Mouse (Mus musculus) CH12.LX (cell line): ENCODE data around the gene Unc13c. TPM values are rescaled to one million over a fixed set of nuclear protein-coding genes. Genes with fewer than 3 reads are reported as not detected.

Source experiments
- DNase-seq: peaks from one replicate; pipeline ENCODE4 v3.0.0-alpha.2; 2013; ENCODE audit errors: extremely low read depth
- H3K27ac ChIP-seq: 2 replicates; pipeline ENCODE4 v1.5.1; 2012; ENCODE audit warnings: low read depth, mild to moderate bottlenecking, control low read depth, moderate library complexity; ENCODE audit not compliant: insufficient read depth
- H3K27me3 ChIP-seq: replicated peaks from 2 replicates; pipeline ENCODE3; 2012; ENCODE audit warnings: inconsistent platforms
- H3K36me3 ChIP-seq, 2 experiments: replicated peaks in 1 of 2; 2 replicates each; pipeline versions ENCODE3 to v1.6.1; 2012; ENCODE audit warnings: inconsistent platforms in 1 of 2, low read length in 1 of 2, mild to moderate bottlenecking in 1 of 2, mixed read lengths in 1 of 2, moderate library complexity in 1 of 2; ENCODE audit not compliant: control insufficient read depth in 1 of 2, insufficient read depth in 1 of 2
- H3K4me1 ChIP-seq, 2 experiments: 2 replicates each; pipeline ENCODE4 v1.6.1; 2012; ENCODE audit warnings: inconsistent platforms in 1 of 2, moderate library complexity in 1 of 2; ENCODE audit not compliant: insufficient read depth in 2 of 2, control insufficient read depth in 1 of 2
- H3K4me2 ChIP-seq: 2 replicates; pipeline ENCODE4 v1.6.1; 2012; ENCODE audit warnings: low read depth, mild to moderate bottlenecking, control low read depth; ENCODE audit not compliant: poor library complexity, insufficient read depth, severe bottlenecking
- H3K4me3 ChIP-seq, 3 experiments: fragments of 150-350 bp in 1 of 3; sonication (generic) in 1 of 3; replicated peaks in 1 of 3; 2 replicates each; pipeline versions ENCODE3 to v1.5.1; 2011 to 2012; ENCODE audit warnings: low read depth in 2 of 3, low read length in 2 of 3, mild to moderate bottlenecking in 2 of 3, moderate library complexity in 2 of 3, control low read depth in 1 of 3, improper control_type of control experiment in 1 of 3, inconsistent platforms in 1 of 3, mixed read lengths in 1 of 3; ENCODE audit not compliant: poor library complexity in 1 of 3
- H3K79me2 ChIP-seq: replicated peaks from 2 replicates; pipeline ENCODE4 v1.6.1; 2012; ENCODE audit warnings: mild to moderate bottlenecking, moderate library complexity; ENCODE audit not compliant: control insufficient read depth, poor library complexity, insufficient read depth, severe bottlenecking; ENCODE audit errors: extremely low read depth
- H3K9ac ChIP-seq: 2 replicates; pipeline ENCODE4 v1.6.1; 2012; ENCODE audit warnings: low read depth, mild to moderate bottlenecking, control low read depth, moderate library complexity; ENCODE audit not compliant: insufficient read depth
- H3K9me3 ChIP-seq: replicated peaks from 2 replicates; pipeline ENCODE3; 2012; ENCODE audit warnings: low read length, inconsistent platforms, mixed read lengths
- BHLHE40 ChIP-seq: IDR thresholded peaks from 2 replicates; pipeline ENCODE4 v1.6.1; 2011; ENCODE audit warnings: mild to moderate bottlenecking, low read depth, low read length, improper control_type of control experiment
- CHD2 ChIP-seq: IDR thresholded peaks from 2 replicates; pipeline ENCODE4 v1.6.1; 2011; ENCODE audit warnings: low read length, improper control_type of control experiment
- CTCF ChIP-seq, 2 experiments: IDR thresholded peaks in 1 of 2; conservative IDR thresholded peaks in 1 of 2; 2 replicates each; pipeline ENCODE4 v1.5.1; 2011 to 2012; ENCODE audit warnings: low read depth in 2 of 2, low read length in 2 of 2, improper control_type of control experiment in 1 of 2, inconsistent platforms in 1 of 2, mild to moderate bottlenecking in 1 of 2, moderate library complexity in 1 of 2
- ELF1 ChIP-seq: IDR thresholded peaks from 2 replicates; pipeline ENCODE4 v1.6.1; 2014; ENCODE audit warnings: low read depth, mild to moderate bottlenecking, inconsistent platforms, low read length, improper control_type of control experiment
- ETS1 ChIP-seq: conservative IDR thresholded peaks from 2 replicates; pipeline ENCODE4 v1.6.1; 2012; ENCODE audit warnings: low read depth, mild to moderate bottlenecking, inconsistent platforms, low read length, improper control_type of control experiment, moderate library complexity
- HCFC1 ChIP-seq: IDR thresholded peaks from 2 replicates; pipeline ENCODE4 v1.6.1; 2012; ENCODE audit warnings: low read depth, mild to moderate bottlenecking, inconsistent platforms, low read length, improper control_type of control experiment
- JUND ChIP-seq: conservative IDR thresholded peaks from 2 replicates; pipeline ENCODE4 v1.6.1; 2011; ENCODE audit warnings: low read depth, low read length, improper control_type of control experiment
- MEF2A ChIP-seq: IDR thresholded peaks from 2 replicates; pipeline ENCODE4 v1.6.1; 2014; ENCODE audit warnings: low read depth, mild to moderate bottlenecking, inconsistent platforms, low read length, improper control_type of control experiment, borderline replicate concordance
- MYC ChIP-seq: IDR thresholded peaks from 2 replicates; pipeline ENCODE4 v1.6.1; 2011; ENCODE audit warnings: low read depth, mild to moderate bottlenecking, improper control_type of control experiment, low read length
- NELFE ChIP-seq: IDR thresholded peaks from 2 replicates; pipeline ENCODE4 v1.6.1; 2011; ENCODE audit warnings: low read depth, low read length, improper control_type of control experiment
- RCOR1 ChIP-seq: conservative IDR thresholded peaks from 2 replicates; pipeline ENCODE4 v1.6.1; 2012; ENCODE audit warnings: low read depth, mild to moderate bottlenecking, inconsistent platforms, low read length, improper control_type of control experiment
- UBTF ChIP-seq: IDR thresholded peaks from 2 replicates; pipeline ENCODE4 v1.6.1; 2012; ENCODE audit warnings: low read depth, mild to moderate bottlenecking, inconsistent platforms, low read length, improper control_type of control experiment, moderate library complexity
- USF1 ChIP-seq: IDR thresholded peaks from 2 replicates; pipeline ENCODE4 v1.6.1; 2014; ENCODE audit warnings: low read depth, mild to moderate bottlenecking, inconsistent platforms, low read length, improper control_type of control experiment
- USF2 ChIP-seq: conservative IDR thresholded peaks from 2 replicates; pipeline ENCODE4 v1.6.1; 2011; ENCODE audit warnings: low read depth, low read length, improper control_type of control experiment
- ZC3H11A ChIP-seq: IDR thresholded peaks from 2 replicates; pipeline ENCODE4 v1.6.1; 2012; ENCODE audit warnings: low read depth, mild to moderate bottlenecking, inconsistent platforms, low read length, improper control_type of control experiment
- ZMIZ1 ChIP-seq: IDR thresholded peaks from 2 replicates; pipeline ENCODE4 v1.6.1; 2012; ENCODE audit warnings: low read depth, mild to moderate bottlenecking, inconsistent platforms, low read length, improper control_type of control experiment
- ZNF384 ChIP-seq: IDR thresholded peaks from 2 replicates; pipeline ENCODE4 v1.6.1; 2012; ENCODE audit warnings: low read depth, low read length, improper control_type of control experiment, inconsistent platforms
- dilution Hi-C: fragments of 300-500 bp; cut with MboI; formaldehyde crosslinking; loops from 2 replicates; pipeline ENCODE4 v1.14.3; 2020; ENCODE audit warnings: low sequenced_read_pairs; ENCODE audit not compliant: extremely low pct_unique_long_range_greater_than_20kb, extremely low pct_ligation_motif_present
- in situ Hi-C: fragments of 300-500 bp; cut with MboI; formaldehyde crosslinking; loops from 3 replicates; pipeline ENCODE4 v1.14.3; 2019; ENCODE audit warnings: low sequenced_read_pairs, low pct_ligation_motif_present, low pct_unique_long_range_greater_than_20kb, mixed read lengths
- polyA plus RNA-seq: library from polyadenylated mRNA; unstranded; fragments of >175 nt; gene quantifications from 2 replicates; pipeline ENCODE4 v1.2.1, GENCODE M21; 2012; ENCODE audit warnings: low read depth; ENCODE audit not compliant: insufficient read length
- total RNA-seq, 2 experiments: library from RNA; depleted of rRNA; stranded (reverse); fragments of 300-350 nt in 1 of 2; fragments of >200 nt in 1 of 2; gene quantifications; 2 replicates each; pipeline ENCODE4 v1.2.3; 2012 to 2014

Unc13c gene
- total and polyA plus RNA-seq, 3 experiments = not detected

GRCm38 (mm10) chr9:73671656-73672212 lies 297.0 kb downstream of the Unc13c start:
- Histone ChIP-seq H3K4me3 (no peak overlapping the region), H3K4me2 (no peak overlapping the region), H3K27me3 (no peaks in the 10 kb centered on the region), H3K9ac (no peak overlapping the region), H3K4me1 (no peaks in the 10 kb centered on the region), H3K79me2 (no peaks in the 10 kb centered on the region), H3K9me3 (no peaks in the 10 kb centered on the region), H3K27ac (no peak overlapping the region), H3K36me3 (no peaks in the 10 kb centered on the region)
- TF ChIP-seq RCOR1 = no peak
- TF ChIP-seq ZNF384 = no peak
- in situ Hi-C loops = no loop called here
- DNase-seq = no peak
- dilution Hi-C loops = no loop called here

DNA sequence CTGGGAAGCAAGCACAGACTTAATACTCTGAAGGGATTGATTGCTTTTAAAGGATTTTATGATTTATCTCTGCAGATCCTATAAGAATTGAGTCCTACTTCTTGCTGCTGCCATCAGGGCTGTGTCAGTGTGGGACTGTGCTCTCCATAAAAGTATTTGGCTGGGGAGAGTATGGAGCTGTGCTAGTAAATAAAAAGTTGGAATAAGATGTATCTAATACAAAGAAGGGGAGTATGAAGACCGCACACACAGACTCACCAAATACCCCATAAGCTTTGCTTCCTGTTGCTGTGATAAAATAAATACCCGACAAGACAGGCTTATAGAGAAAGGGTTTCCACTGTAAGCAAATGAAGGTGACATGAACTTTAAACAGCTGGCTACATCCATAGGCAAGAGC lies 298.7 kb downstream of the Unc13c start:
- Histone ChIP-seq H3K9me3 (no peaks in the 10 kb centered on the region), H3K9ac (no peak overlapping the region), H3K27me3 (no peaks in the 10 kb centered on the region), H3K4me2 (no peak overlapping the region), H3K27ac (no peak overlapping the region), H3K4me3 (no peak overlapping the region), H3K4me1 (no peaks in the 10 kb centered on the region), H3K79me2 (no peaks in the 10 kb centered on the region), H3K36me3 (no peaks in the 10 kb centered on the region)
- TF ChIP-seq CTCF (conservative IDR thresholded peaks at IDR 0.05 in 1 of 2, IDR thresholded peaks at IDR 0.05 in 1 of 2; ENCODE audit: low read depth in 2 of 2, low read length in 2 of 2) = no peak
- no peak for TF ChIP-seq ETS1
- no peak for TF ChIP-seq HCFC1
- TF ChIP-seq MEF2A = no peak
- TF ChIP-seq JUND = no peak
- TF ChIP-seq ZMIZ1 = no peak
- no peak for TF ChIP-seq MYC
- TF ChIP-seq USF1 = no peak
- TF ChIP-seq BHLHE40 = no peak
- no peak for TF ChIP-seq ZC3H11A
- no peak for TF ChIP-seq ELF1
- TF ChIP-seq UBTF = no peak
- TF ChIP-seq USF2 = no peak
- TF ChIP-seq CHD2 = no peak
- TF ChIP-seq NELFE = no peak
- dilution Hi-C loops (no loop called here), in situ Hi-C loops (no loop called here)
- DNase-seq = no peak
